Mouse (Mus musculus) hindbrain, embryonic 16.5 days (tissue): ENCODE data around the gene Gm45716. TPM values are rescaled to one million over a fixed set of nuclear protein-coding genes. Genes with fewer than 3 reads are reported as not detected.

Experiments used
- polyA plus RNA-seq: library from polyadenylated mRNA; unstranded; fragments of >200 nt; fragmentation: Nextera tagmentation; extraction: Ambion mirVana; gene quantifications from 2 replicates; pipeline ENCODE4 v1.2.1, GENCODE M21; 2015

Gm45716 gene
- polyA plus RNA-seq, 1 experiment from 2014 or later: 19.1 TPM

Other genes starting within 250 kb of the Gm45716 start
- 0.78 and 1.5 TPM in 2 replicates for gene Pctp, start 184.8 kb upstream of the Gm45716 start, polyA plus RNA-seq
- 15.0 and 19.4 TPM in 2 replicates for gene Tmem100, start 157.3 kb upstream of the Gm45716 start, polyA plus RNA-seq
- 118 and 125 TPM in 2 replicates for gene Mmd, start 61.8 kb downstream of the Gm45716 start, polyA plus RNA-seq
- gene Hlf, start 203.2 kb downstream of the Gm45716 start, polyA plus RNA-seq: 5.5 and 7.1 TPM in 2 replicates